Mouse (Mus musculus): ENCODE measurements around the gene Llcfc1.

GRCm38 (mm10) chr6:41727989-41728609, 43.9 kb downstream of the Llcfc1 start:
- TF ChIP-seq GATA1 (IDR thresholded peaks at IDR 0.05; ENCODE audit: borderline replicate concordance, low read length) = no peak
- TF ChIP-seq FLI1 (IDR thresholded peaks at IDR 0.05; ENCODE audit: low read length) = no peak
